Mouse (Mus musculus) forebrain, embryonic 13.5 days (tissue): ENCODE data around the gene Tigar. TPM values are rescaled to one million over a fixed set of nuclear protein-coding genes. Genes with fewer than 3 reads are reported as not detected.

Experiments
- ATAC-seq: fragments of 200-750 bp; cut with Nextera tagmentation; 2 replicates; pipeline ENCODE4 v1.8.0; 2017
- H3K27ac ChIP-seq: fragments of 300-500 bp; sonication (generic); 2 replicates; pipeline ENCODE4 v1.5.1; 2015; ENCODE audit warnings: inconsistent platforms, mild to moderate bottlenecking, moderate library complexity
- H3K27me3 ChIP-seq: fragments of 300-500 bp; sonication (generic); 2 replicates; pipeline ENCODE4 v1.6.1; 2015; ENCODE audit warnings: mild to moderate bottlenecking, inconsistent platforms
- H3K36me3 ChIP-seq: fragments of 300-500 bp; sonication (generic); 2 replicates; pipeline ENCODE4 v1.6.1; 2015; ENCODE audit warnings: mild to moderate bottlenecking, inconsistent platforms; ENCODE audit not compliant: poor library complexity, severe bottlenecking
- H3K4me1 ChIP-seq: fragments of 300-500 bp; sonication (generic); 2 replicates; pipeline ENCODE4 v1.6.1; 2015; ENCODE audit warnings: inconsistent platforms
- H3K4me2 ChIP-seq: fragments of 300-500 bp; sonication (generic); 2 replicates; pipeline ENCODE4 v1.6.1; 2015; ENCODE audit warnings: inconsistent platforms, mild to moderate bottlenecking, moderate library complexity
- H3K4me3 ChIP-seq: fragments of 300-500 bp; sonication (generic); 2 replicates; pipeline ENCODE4 v1.5.1; 2015; ENCODE audit warnings: mild to moderate bottlenecking, inconsistent platforms
- H3K9ac ChIP-seq: fragments of 300-500 bp; sonication (generic); 2 replicates; pipeline ENCODE4 v1.6.1; 2015; ENCODE audit warnings: mild to moderate bottlenecking, inconsistent platforms
- H3K9me3 ChIP-seq: fragments of 300-500 bp; sonication (generic); replicated peaks from 2 replicates; pipeline ENCODE4 v1.6.1; 2016; ENCODE audit warnings: inconsistent platforms
- WGBS: fragments of 180-500 bp; shearing (Covaris S2); methylation state at CpG from one replicate; pipeline ENCODE4 v1.1.7; 2015; 5-methylcytosine and 5-hydroxymethylcytosine counted together
- polyA plus RNA-seq: library from polyadenylated mRNA; unstranded; fragments of >200 nt; fragmentation: Nextera tagmentation; extraction: Ambion mirVana; gene quantifications from 2 replicates; pipeline ENCODE4 v1.2.1, GENCODE M21; 2015

Tigar gene
- polyA plus RNA-seq, 1 experiment from 2014 or later = 6.6 TPM

- Histone ChIP-seq H3K36me3 (peaks cover 27% of the 10 kb centered on the region), H3K4me3 (no peak overlapping the region), H3K27ac (no peak overlapping the region), H3K9ac (no peak overlapping the region), H3K4me2 (no peak overlapping the region), H3K9me3 (peaks cover 4% of the 10 kb centered on the region; the same call in 1 of the 2 replicates), H3K27me3 (no peaks in the 10 kb centered on the region), H3K4me1 (peaks cover 17% of the 10 kb centered on the region)
- 63% methylated on average over 6 of the region's 6 CpGs for WGBS
- ATAC-seq = no peak
Measured at GRCm38 (mm10) chr6:127105107-127105506, 4.2 kb downstream of the Tigar start.

- Histone ChIP-seq H3K9ac (no peak overlapping the region), H3K4me1 (peaks cover 17% of the 10 kb centered on the region), H3K36me3 (peaks cover 27% of the 10 kb centered on the region), H3K4me3 (no peak overlapping the region), H3K4me2 (no peak overlapping the region), H3K9me3 (peaks cover 4% of the 10 kb centered on the region; the same call in 1 of the 2 replicates), H3K27me3 (no peaks in the 10 kb centered on the region), H3K27ac (no peak overlapping the region)
- ATAC-seq = no peak
- 89% methylated on average over 7 of the region's 7 CpGs for WGBS
Measured at GRCm38 (mm10) chr6:127104396-127105029, 4.8 kb downstream of the Tigar start.

- WGBS = 94% methylated on average over 6 of the region's 6 CpGs
- H3K27me3 ChIP-seq = no peaks in the 10 kb centered on the region
- peaks cover 4% of the 10 kb centered on the region; the same call in 1 of the 2 replicates for H3K9me3 ChIP-seq
- peaks cover 27% of the 10 kb centered on the region for H3K36me3 ChIP-seq
- no peak overlapping the region for H3K27ac ChIP-seq
- peaks cover 13% of the 10 kb centered on the region for H3K4me1 ChIP-seq
- no peak overlapping the region for H3K4me3 ChIP-seq
- no peak overlapping the region for H3K9ac ChIP-seq
- no peak overlapping the region for H3K4me2 ChIP-seq
- no peak for ATAC-seq
Measured at GRCm38 (mm10) chr6:127103506-127104275, 5.7 kb downstream of the Tigar start.

GRCm38 (mm10) chr6:127094565-127094964, 14.8 kb downstream of the Tigar start:
- H3K27me3 ChIP-seq = no peaks in the 10 kb centered on the region
- 66% methylated on average over 7 of the region's 7 CpGs for WGBS

GRCm38 (mm10) chr6:127086739-127087138, 22.6 kb downstream of the Tigar start:
- no peak for ATAC-seq
- Histone ChIP-seq H3K27me3 (peaks cover 2% of the 10 kb centered on the region; the same call in 1 of the 2 replicates), H3K4me1 (no peaks in the 10 kb centered on the region), H3K36me3 (peaks cover 54% of the 10 kb centered on the region), H3K9me3 (no peaks in the 10 kb centered on the region), H3K4me2 (no peak overlapping the region), H3K27ac (no peak overlapping the region), H3K9ac (no peak overlapping the region), H3K4me3 (no peak overlapping the region)
- 57% methylated on average over 4 of the region's 4 CpGs for WGBS

More at GRCm38 (mm10) chr6:127094565-127094964, 14.8 kb downstream of the Tigar start:
- H3K4me2 ChIP-seq = no peak overlapping the region
- peaks cover 33% of the 10 kb centered on the region for H3K36me3 ChIP-seq
- H3K27ac ChIP-seq = no peak overlapping the region
- H3K4me3 ChIP-seq = no peak overlapping the region
- H3K9me3 ChIP-seq = no peaks in the 10 kb centered on the region
- no peak for ATAC-seq
- no peak overlapping the region for H3K9ac ChIP-seq
- H3K4me1 ChIP-seq = no peaks in the 10 kb centered on the region

GRCm38 (mm10) chr6:127081820-127082219, 27.5 kb downstream of the Tigar start:
- H3K27me3 ChIP-seq = peaks cover 16% of the 10 kb centered on the region
- no peak overlapping the region for H3K27ac ChIP-seq
- 76% methylated on average over 6 of the region's 6 CpGs for WGBS
- H3K9ac ChIP-seq = no peak overlapping the region
- H3K4me2 ChIP-seq = no peak overlapping the region
- ATAC-seq = no peak
- no peaks in the 10 kb centered on the region for H3K9me3 ChIP-seq
- no peak overlapping the region for H3K4me3 ChIP-seq
- H3K4me1 ChIP-seq = peaks cover 5% of the 10 kb centered on the region; the same call in 1 of the 2 replicates
- H3K36me3 ChIP-seq = 0 out of 2 replicates have a peak, but pooled peaks cover 7% of the 10 kb centered on the region

- Histone ChIP-seq H3K4me3 (peak overlapping the region; percentile 67), H3K4me1 (peaks cover 5% of the 10 kb centered on the region; the same call in 1 of the 2 replicates), H3K9ac (peak overlapping the region; percentile 83), H3K27me3 (peaks cover 16% of the 10 kb centered on the region), H3K27ac (peak overlapping the region; percentile 48), H3K9me3 (no peaks in the 10 kb centered on the region), H3K36me3 (no peaks in the 10 kb centered on the region), H3K4me2 (peak overlapping the region; percentile 96)
- 1% methylated on average over 59 of the region's 59 CpGs for WGBS
- ATAC-seq = peak; percentile 93
Measured at GRCm38 (mm10) chr6:127079867-127080731, 29.3 kb downstream of the Tigar start.

- Histone ChIP-seq H3K4me2 (no peak within 1 kb of the TSS), H3K4me1 (no peaks in the 10 kb centered on the region), H3K36me3 (no peaks in the 10 kb centered on the region), H3K9me3 (no peaks in the 10 kb centered on the region), H3K4me3 (no peak within 1 kb of the TSS), H3K27me3 (no peaks in the 10 kb centered on the region), H3K27ac (no peak within 1 kb of the TSS), H3K9ac (no peak within 1 kb of the TSS)
- 9% methylated on average over 5 of the region's 5 CpGs for whole genome bisulfite sequencing
- no peak for ATAC-seq
Measured at GRCm38 (mm10) chr6:127072817-127073216, 36.5 kb downstream of the Tigar start, which contains the start of gene Fgf23. Gene Fgf23, plus strand, starts transcription at chr6:127072902.

- H3K4me1 ChIP-seq = no peaks in the 10 kb centered on the region
- peak overlapping the region; percentile 29 for H3K4me2 ChIP-seq
- peak overlapping the region; percentile 48; the same call in 1 of the 2 replicates for H3K9ac ChIP-seq
- WGBS = 6% methylated on average over 14 of the region's 14 CpGs
- no peak overlapping the region for H3K27ac ChIP-seq
- peaks cover 9% of the 10 kb centered on the region; the same call in 1 of the 2 replicates for H3K27me3 ChIP-seq
- no peak overlapping the region for H3K4me3 ChIP-seq
- ATAC-seq = no peak
- no peaks in the 10 kb centered on the region for H3K36me3 ChIP-seq
- H3K9me3 ChIP-seq = no peaks in the 10 kb centered on the region
Measured at GRCm38 (mm10) chr6:127064815-127065214, 44.5 kb downstream of the Tigar start.

GRCm38 (mm10) chr6:127063915-127064314, 45.4 kb downstream of the Tigar start:
- no peaks in the 10 kb centered on the region for H3K9me3 ChIP-seq
- H3K27ac ChIP-seq = no peak overlapping the region
- H3K4me2 ChIP-seq = no peak overlapping the region
- H3K9ac ChIP-seq = no peak overlapping the region
- no peaks in the 10 kb centered on the region for H3K36me3 ChIP-seq
- H3K4me1 ChIP-seq = no peaks in the 10 kb centered on the region
- no peak for ATAC-seq
- 90% methylated on average over 3 of the region's 3 CpGs for WGBS
- H3K27me3 ChIP-seq = peaks cover 9% of the 10 kb centered on the region; the same call in 1 of the 2 replicates
- no peak overlapping the region for H3K4me3 ChIP-seq

GRCm38 (mm10) chr6:127059975-127060374, 49.4 kb downstream of the Tigar start:
- H3K27ac ChIP-seq = no peak overlapping the region
- ATAC-seq = no peak
- H3K4me1 ChIP-seq = no peaks in the 10 kb centered on the region
- no peak overlapping the region for H3K4me3 ChIP-seq
- no peaks in the 10 kb centered on the region for H3K36me3 ChIP-seq
- no peak overlapping the region for H3K4me2 ChIP-seq
- H3K9me3 ChIP-seq = no peaks in the 10 kb centered on the region
- peaks cover 8% of the 10 kb centered on the region; the same call in 1 of the 2 replicates for H3K27me3 ChIP-seq
- H3K9ac ChIP-seq = no peak overlapping the region
- 88% methylated on average over 4 of the region's 4 CpGs for WGBS
